Mouse (Mus musculus): ENCODE results near the gene Tnfrsf8.

- TF ChIP-seq CTCF (IDR thresholded peaks at IDR 0.05; ENCODE audit: control insufficient read depth, insufficient read depth, insufficient replicate concordance, low read depth, low read length) (no peak), POLR2A (IDR thresholded peaks at IDR 0.05; ENCODE audit: control insufficient read depth, low read depth, low read length) (no peak)
Measured at GRCm38 (mm10) chr4:145270136-145270535, 44.8 kb downstream of the Tnfrsf8 start.
